Mouse (Mus musculus) heart, adult 2 months (tissue): ENCODE measurements around the gene Cgnl1.
A peak's percentile ranks its signal among the peaks of the same experiment; 100 is the strongest.

Experiments
- CTCF ChIP-seq: fragments of 200-600 bp; IDR thresholded peaks from 2 replicates; pipeline ENCODE4 v1.8.1; 2022; ENCODE audit warnings: antibody characterized with exemption, mild to moderate bottlenecking, moderate library complexity
- EP300 ChIP-seq: fragments of 200-500 bp; IDR thresholded peaks from 2 replicates; pipeline ENCODE4 v1.6.1; 2011; ENCODE audit warnings: low read depth, low read length, control low read depth; ENCODE audit not compliant: insufficient read depth
- POLR2A ChIP-seq: fragments of 200-500 bp; IDR thresholded peaks from 2 replicates; pipeline ENCODE4 v1.6.1; 2011; ENCODE audit warnings: mild to moderate bottlenecking, low read depth, low read length, control low read depth; ENCODE audit not compliant: insufficient read depth

DNA sequence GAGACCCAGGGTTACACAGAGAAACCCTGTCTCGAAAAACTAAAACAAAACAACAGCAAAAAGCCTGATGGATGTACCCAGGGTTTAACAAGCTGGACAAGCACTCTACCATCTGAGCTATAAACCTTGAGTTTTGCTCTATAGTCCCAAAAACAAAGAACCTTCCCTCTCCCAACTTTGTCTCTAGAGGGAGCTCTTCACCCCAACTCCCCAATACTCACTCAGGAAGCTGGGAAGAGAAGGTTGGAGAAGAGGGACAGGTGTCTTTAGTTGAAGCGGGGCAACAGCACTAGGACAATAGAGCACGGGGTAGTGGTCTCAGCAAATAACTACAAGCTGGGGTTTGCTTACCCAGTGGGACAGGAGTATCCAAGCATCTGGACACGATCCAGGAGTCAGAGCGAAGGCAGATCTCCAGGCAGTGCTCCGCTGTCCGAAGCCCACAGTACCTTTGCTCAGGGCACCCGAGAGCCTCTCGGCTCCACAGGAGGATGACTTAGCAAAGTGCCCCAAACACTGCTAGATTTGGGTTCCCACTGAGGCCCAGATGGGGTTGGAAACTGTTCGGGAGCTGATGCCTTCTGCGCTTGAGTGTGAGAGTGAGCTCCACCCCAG, 37.3 kb upstream of the Cgnl1 start:
- TF ChIP-seq CTCF (peak; percentile 67), POLR2A (no peak), EP300 (no peak)
